Mouse (Mus musculus) MEL (cell line): ENCODE measurements around the gene Ebf3. TPM values are rescaled to one million over a fixed set of nuclear protein-coding genes. Genes with fewer than 3 reads are reported as not detected.

Experiments
- DNase-seq: peaks from one replicate; pipeline ENCODE4 v3.0.0; 2011; ENCODE audit warnings: low read depth, low spot score
- H3K27ac ChIP-seq: 2 replicates; pipeline ENCODE4 v1.5.1; 2012; ENCODE audit warnings: low read depth, mild to moderate bottlenecking, control low read depth, low read length, moderate library complexity; ENCODE audit not compliant: control insufficient read depth
- H3K27me3 ChIP-seq, 2 experiments: fragments of 150-350 bp in 1 of 2; sonication (generic) in 1 of 2; 2 replicates each; pipeline ENCODE4 v1.6.1; 2012; ENCODE audit warnings: low read length in 2 of 2, mild to moderate bottlenecking in 2 of 2, improper control_type of control experiment in 1 of 2, moderate library complexity in 1 of 2; ENCODE audit not compliant: insufficient read depth in 2 of 2, control insufficient read depth in 1 of 2
- H3K36me3 ChIP-seq, 2 experiments: 2 replicates each; pipeline ENCODE4 v1.6.1; 2012 to 2014; ENCODE audit warnings: low read length in 2 of 2, improper control_type of control experiment in 1 of 2, inconsistent platforms in 1 of 2, mild to moderate bottlenecking in 1 of 2; ENCODE audit not compliant: insufficient read depth in 2 of 2, control insufficient read depth in 1 of 2
- H3K4me1 ChIP-seq, 2 experiments: fragments of 150-350 bp in 1 of 2; sonication (generic) in 1 of 2; 2 replicates each; pipeline ENCODE4 v1.6.1; 2012; ENCODE audit warnings: low read length in 2 of 2, improper control_type of control experiment in 1 of 2, mild to moderate bottlenecking in 1 of 2; ENCODE audit not compliant: insufficient read depth in 2 of 2, control insufficient read depth in 1 of 2
- H3K4me3 ChIP-seq, 2 experiments: fragments of 150-350 bp in 1 of 2; sonication (generic) in 1 of 2; 2 replicates each; pipeline ENCODE4 v1.5.1; 2012; ENCODE audit warnings: low read depth in 2 of 2, low read length in 2 of 2, mild to moderate bottlenecking in 2 of 2, moderate library complexity in 2 of 2, control low read depth in 1 of 2, improper control_type of control experiment in 1 of 2; ENCODE audit not compliant: control insufficient read depth in 1 of 2, insufficient read depth in 1 of 2
- H3K79me2 ChIP-seq: 2 replicates; pipeline ENCODE4 v1.6.1; 2012; ENCODE audit warnings: mild to moderate bottlenecking, low read length, moderate library complexity; ENCODE audit not compliant: control insufficient read depth, poor library complexity, insufficient read depth
- H3K9ac ChIP-seq: 2 replicates; pipeline ENCODE4 v1.6.1; 2012; ENCODE audit warnings: low read depth, mild to moderate bottlenecking, control low read depth, low read length, moderate library complexity; ENCODE audit not compliant: control insufficient read depth, poor library complexity, severe bottlenecking
- H3K9me3 ChIP-seq: fragments of 150-350 bp; sonication (generic); replicated peaks from 2 replicates; pipeline ENCODE4 v1.6.1; 2012; ENCODE audit warnings: mild to moderate bottlenecking, low read length, improper control_type of control experiment, moderate library complexity; ENCODE audit not compliant: insufficient read depth
- CHD1 ChIP-seq: IDR thresholded peaks from 2 replicates; pipeline ENCODE4 v1.6.1; 2012; ENCODE audit warnings: low read depth, mild to moderate bottlenecking, inconsistent platforms, low read length, improper control_type of control experiment
- CTCF ChIP-seq, 3 experiments: IDR thresholded peaks in 2 of 3; conservative IDR thresholded peaks in 1 of 3; 2 replicates each; pipeline ENCODE4 v1.5.1; 2011 to 2012; ENCODE audit warnings: low read length in 3 of 3, low read depth in 2 of 3, mild to moderate bottlenecking in 2 of 3, improper control_type of control experiment in 1 of 3, inconsistent platforms in 1 of 3, mixed read lengths in 1 of 3, moderate library complexity in 1 of 3; ENCODE audit not compliant: control insufficient read depth in 1 of 3, insufficient read depth in 1 of 3, poor library complexity in 1 of 3, severe bottlenecking in 1 of 3
- GABPA ChIP-seq: IDR thresholded peaks from 2 replicates; pipeline ENCODE4 v1.6.1; 2012; ENCODE audit warnings: low read depth, mild to moderate bottlenecking, inconsistent platforms, low read length, improper control_type of control experiment, moderate library complexity
- JUND ChIP-seq: IDR thresholded peaks from 2 replicates; pipeline ENCODE4 v1.6.1; 2011; ENCODE audit warnings: low read depth, mild to moderate bottlenecking, improper control_type of control experiment, low read length
- MAX ChIP-seq: IDR thresholded peaks from 2 replicates; pipeline ENCODE4 v1.6.1; 2011; ENCODE audit warnings: low read length, improper control_type of control experiment
- MXI1 ChIP-seq: IDR thresholded peaks from 2 replicates; pipeline ENCODE4 v1.6.1; 2011; ENCODE audit warnings: mild to moderate bottlenecking, low read depth, low read length, improper control_type of control experiment
- NRF1 ChIP-seq: IDR thresholded peaks from 2 replicates; pipeline ENCODE4 v1.6.1; 2014; ENCODE audit warnings: low read depth, mild to moderate bottlenecking, inconsistent platforms, low read length, improper control_type of control experiment, moderate library complexity; ENCODE audit not compliant: poor library complexity, insufficient read depth, severe bottlenecking
- POLR2A ChIP-seq, 2 experiments: IDR thresholded peaks; 2 replicates each; pipeline ENCODE4 v1.6.1; 2011 to 2012; ENCODE audit warnings: low read length in 2 of 2, mild to moderate bottlenecking in 2 of 2, control low read depth in 1 of 2, improper control_type of control experiment in 1 of 2, low read depth in 1 of 2, moderate library complexity in 1 of 2; ENCODE audit not compliant: control insufficient read depth in 1 of 2, insufficient read depth in 1 of 2, poor library complexity in 1 of 2
- RAD21 ChIP-seq: IDR thresholded peaks from 2 replicates; pipeline ENCODE4 v1.6.1; 2011; ENCODE audit warnings: mild to moderate bottlenecking, low read depth, low read length, improper control_type of control experiment
- RCOR1 ChIP-seq: IDR thresholded peaks from 2 replicates; pipeline ENCODE4 v1.6.1; 2012; ENCODE audit warnings: low read depth, mild to moderate bottlenecking, inconsistent platforms, low read length, improper control_type of control experiment
- TCF12 ChIP-seq: IDR thresholded peaks from 2 replicates; pipeline ENCODE4 v1.6.1; 2014; ENCODE audit warnings: low read depth, mild to moderate bottlenecking, inconsistent platforms, low read length, improper control_type of control experiment, moderate library complexity
- ZC3H11A ChIP-seq: IDR thresholded peaks from 2 replicates; pipeline ENCODE4 v1.6.1; 2012; ENCODE audit warnings: low read depth, mild to moderate bottlenecking, inconsistent platforms, low read length, improper control_type of control experiment
- ZKSCAN1 ChIP-seq: IDR thresholded peaks from 2 replicates; pipeline ENCODE4 v1.6.1; 2012; ENCODE audit warnings: low read depth, mild to moderate bottlenecking, inconsistent platforms, low read length, improper control_type of control experiment, moderate library complexity
- ZMIZ1 ChIP-seq: IDR thresholded peaks from 2 replicates; pipeline ENCODE4 v1.6.1; 2012; ENCODE audit warnings: low read depth, mild to moderate bottlenecking, inconsistent platforms, low read length, improper control_type of control experiment, moderate library complexity
- ZNF384 ChIP-seq: IDR thresholded peaks from 2 replicates; pipeline ENCODE4 v1.6.1; 2012; ENCODE audit warnings: low read depth, mild to moderate bottlenecking, inconsistent platforms, low read length, improper control_type of control experiment
- polyA plus RNA-seq, 2 experiments: library from polyadenylated mRNA; stranded (reverse) in 1 of 2; unstranded in 1 of 2; fragments of >175 nt in 1 of 2; fragments of >200 nt in 1 of 2; gene quantifications; 2 replicates each; pipeline versions ENCODE4 v1.2.1 to v1.2.4; 2012; ENCODE audit warnings: low replicate concordance in 2 of 2, low read depth in 1 of 2; ENCODE audit not compliant: insufficient read length in 2 of 2, insufficient read depth in 1 of 2, missing spikeins in 1 of 2
- total RNA-seq: library from RNA; depleted of rRNA; stranded (reverse); fragments of 300-350 nt; gene quantifications from 2 replicates; pipeline ENCODE4 v1.2.3, GENCODE M21; 2012

Gene Ebf3
- total and polyA plus RNA-seq, 3 experiments, result not detected

DNA sequence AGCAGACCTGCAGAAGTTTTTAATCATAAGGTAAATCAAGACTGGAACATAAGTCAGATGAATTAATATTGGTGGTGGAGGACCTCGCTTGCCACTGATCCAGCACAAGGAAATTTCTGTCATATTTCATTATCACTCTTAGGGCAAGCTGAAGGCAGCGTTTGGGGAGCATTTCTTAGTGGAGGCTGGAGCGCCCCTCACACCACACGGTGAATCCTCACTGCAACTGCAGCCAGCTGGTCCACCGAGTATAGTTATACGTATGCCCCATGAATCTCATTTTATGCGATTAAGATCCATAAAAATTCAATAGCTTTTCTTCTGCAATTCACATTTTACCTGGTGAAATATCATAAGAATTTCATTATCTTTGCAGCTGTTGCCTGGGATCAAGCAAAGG is 18.6 kb downstream of the Ebf3 start:
- Histone ChIP-seq H3K27me3 (no peaks in the 10 kb centered on the region), H3K4me3 (no peak overlapping the region), H3K9ac (no peak overlapping the region), H3K36me3 (no peaks in the 10 kb centered on the region), H3K9me3 (no peaks in the 10 kb centered on the region), H3K79me2 (no peaks in the 10 kb centered on the region), H3K4me1 (no peaks in the 10 kb centered on the region), H3K27ac (no peak overlapping the region)
- no peak for DNase-seq
- no peak for TF ChIP-seq RAD21
- no peak for TF ChIP-seq ZKSCAN1
- TF ChIP-seq ZC3H11A, result no peak

DNA sequence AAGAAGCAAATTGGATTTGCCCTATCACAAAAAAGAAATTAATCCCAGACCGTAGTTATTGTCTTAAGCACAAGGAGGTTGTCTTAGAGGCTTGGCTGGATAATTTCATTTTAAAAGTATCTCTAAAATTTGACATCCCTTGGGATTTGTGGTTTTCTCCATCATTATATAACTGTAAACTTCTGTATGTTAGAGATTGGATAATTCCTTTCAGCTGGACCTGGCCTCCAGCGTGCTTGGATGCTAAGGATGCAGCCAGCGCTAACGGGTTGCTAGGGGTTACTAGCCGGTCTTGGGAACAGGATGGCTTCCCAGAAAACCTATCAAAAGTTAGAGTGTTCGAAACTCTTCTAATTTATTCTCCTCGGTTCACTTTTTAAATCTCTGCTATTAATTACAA is 19.8 kb downstream of the Ebf3 start:
- Histone ChIP-seq H3K27ac (no peak overlapping the region), H3K9ac (no peak overlapping the region), H3K79me2 (no peaks in the 10 kb centered on the region), H3K27me3 (no peaks in the 10 kb centered on the region), H3K9me3 (no peaks in the 10 kb centered on the region), H3K4me3 (no peak overlapping the region), H3K36me3 (no peaks in the 10 kb centered on the region), H3K4me1 (no peaks in the 10 kb centered on the region)
- TF ChIP-seq RCOR1, result no peak
- no peak for TF ChIP-seq MXI1
- TF ChIP-seq GABPA, result no peak
- no peak for TF ChIP-seq ZMIZ1
- no peak for TF ChIP-seq POLR2A (IDR thresholded peaks at IDR 0.05; ENCODE audit: control insufficient read depth in 1 of 2, insufficient read depth in 1 of 2, low read depth in 1 of 2, low read length in 2 of 2, poor library complexity in 1 of 2)
- DNase-seq, result no peak

DNA sequence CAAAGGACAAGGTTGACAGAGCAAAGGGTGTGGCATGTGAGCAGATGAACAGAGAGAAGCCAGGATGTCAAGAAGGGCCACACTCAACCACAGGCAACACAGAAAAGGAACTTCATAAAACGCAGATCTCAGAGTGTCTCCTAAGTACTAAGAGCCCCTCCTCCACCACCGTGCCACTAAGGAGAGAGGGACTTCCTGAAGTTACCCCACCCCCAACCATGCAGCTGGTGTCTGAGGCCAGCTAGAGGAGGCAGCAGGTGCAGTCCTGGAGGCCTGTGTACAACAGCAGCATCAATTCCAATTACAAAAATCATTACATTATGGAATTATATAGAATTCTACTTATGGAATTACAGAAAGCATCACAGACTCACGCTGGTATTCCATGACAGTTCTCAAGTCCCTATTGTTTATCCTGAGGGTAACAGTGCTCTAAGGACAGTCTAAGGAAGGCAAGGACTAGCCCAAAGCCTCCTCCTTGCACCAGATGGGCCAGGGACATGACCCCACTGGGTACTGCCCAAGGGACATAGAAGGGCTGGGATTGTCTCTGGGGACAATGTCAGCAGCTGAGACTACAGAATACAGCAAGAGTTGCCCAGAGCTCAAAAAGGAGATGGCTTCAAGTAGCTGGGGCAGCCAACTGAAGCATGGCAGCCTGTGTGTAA is 24.8 kb downstream of the Ebf3 start:
- no peak for TF ChIP-seq TCF12
- TF ChIP-seq CTCF (IDR thresholded peaks at IDR 0.05 in 2 of 3, conservative IDR thresholded peaks at IDR 0.05 in 1 of 3; ENCODE audit: control insufficient read depth in 1 of 3, insufficient read depth in 1 of 3, low read depth in 2 of 3, low read length in 3 of 3, poor library complexity in 1 of 3, severe bottlenecking in 1 of 3), result no peak
- no peak for TF ChIP-seq MAX
- no peak for TF ChIP-seq ZC3H11A
- TF ChIP-seq JUND, result no peak
- TF ChIP-seq NRF1, result no peak
- no peak for TF ChIP-seq CHD1
- TF ChIP-seq ZNF384, result no peak
- TF ChIP-seq, all 39 proteins: peak for 0

More for the DNA sequence above, 24.8 kb downstream of the Ebf3 start:
- H3K27me3 ChIP-seq, result no peaks in the 10 kb centered on the region
- no peaks in the 10 kb centered on the region for H3K9me3 ChIP-seq
- no peak overlapping the region for H3K4me3 ChIP-seq
- H3K79me2 ChIP-seq, result no peaks in the 10 kb centered on the region
- no peak overlapping the region for H3K27ac ChIP-seq
- no peaks in the 10 kb centered on the region for H3K36me3 ChIP-seq
- H3K4me1 ChIP-seq, result no peaks in the 10 kb centered on the region
- no peak for DNase-seq
- H3K9ac ChIP-seq, result no peak overlapping the region
